Mouse (Mus musculus): Measurements from ENCODE around the gene Cacna1e. TPM values are rescaled to one million over a fixed set of nuclear protein-coding genes. Genes with fewer than 3 reads are reported as not detected.

The Cacna1e gene
- total and polyA plus RNA-seq, 3 experiments, result not detected

DNA sequence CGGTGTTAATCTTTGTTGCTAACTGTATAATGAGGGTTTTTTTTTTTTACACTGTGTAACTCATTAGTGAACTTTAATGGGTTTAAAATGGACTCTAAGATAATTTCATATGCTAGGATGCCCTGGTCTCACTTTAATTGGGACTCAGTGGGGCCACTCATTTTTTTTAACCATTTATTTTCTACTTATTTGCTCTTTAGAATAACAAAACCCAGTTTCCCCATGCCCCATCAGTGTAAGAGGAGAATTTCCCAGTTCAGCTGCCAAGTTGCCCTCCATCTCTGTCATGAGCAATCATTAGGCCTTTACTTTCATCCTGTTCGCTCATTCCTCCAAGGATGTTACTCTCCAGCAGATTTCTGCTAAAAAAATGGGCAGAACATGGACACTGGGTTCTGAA, 425.7 kb downstream of the Cacna1e start (continued):
- TF ChIP-seq MXI1 (IDR thresholded peaks at IDR 0.05; ENCODE audit: low read depth, low read length), result no peak

DNA sequence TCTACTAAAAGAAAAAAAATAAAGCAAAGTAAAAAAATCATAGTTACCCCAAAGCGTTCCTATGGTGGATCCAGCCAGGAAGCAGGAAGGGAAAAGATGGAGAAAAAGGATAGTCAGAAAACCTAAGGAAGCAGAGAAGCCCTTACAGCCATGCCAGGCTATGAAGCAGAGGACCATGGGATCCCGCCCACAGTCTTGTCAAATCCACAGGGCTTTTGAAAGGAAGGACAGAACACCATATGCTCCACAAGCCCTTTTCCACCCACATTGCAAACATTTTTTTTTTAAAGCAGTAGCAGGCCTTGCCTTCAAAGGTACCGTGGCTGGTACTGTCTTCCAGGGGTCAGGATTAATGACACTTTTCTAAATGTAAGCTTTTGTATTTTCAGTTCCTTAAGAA, 433.5 kb downstream of the Cacna1e start:
- TF ChIP-seq TBP (IDR thresholded peaks at IDR 0.05; ENCODE audit: low read depth, low read length), result no peak
- TF ChIP-seq CTCF (IDR thresholded peaks at IDR 0.05 in 2 of 3, conservative IDR thresholded peaks at IDR 0.05 in 1 of 3; ENCODE audit: control insufficient read depth in 1 of 3, insufficient read depth in 1 of 3, low read depth in 2 of 3, low read length in 3 of 3, poor library complexity in 1 of 3, severe bottlenecking in 1 of 3), result no peak
- no peak for TF ChIP-seq KAT2A (conservative IDR thresholded peaks at IDR 0.05; ENCODE audit: low read depth, low read length)
- TF ChIP-seq JUND (IDR thresholded peaks at IDR 0.05; ENCODE audit: low read depth, low read length), result no peak
- no peak for TF ChIP-seq RAD21 (IDR thresholded peaks at IDR 0.05; ENCODE audit: low read depth, low read length)
- TF ChIP-seq MAFK (IDR thresholded peaks at IDR 0.05; ENCODE audit: borderline replicate concordance, low read depth, low read length), result no peak
- no peak for TF ChIP-seq MXI1 (IDR thresholded peaks at IDR 0.05; ENCODE audit: low read depth, low read length)
- TF ChIP-seq GABPA (IDR thresholded peaks at IDR 0.05; ENCODE audit: low read depth, low read length), result no peak
- no peak for TF ChIP-seq USF1 (IDR thresholded peaks at IDR 0.05; ENCODE audit: low read depth, low read length)
- TF ChIP-seq POLR2A (IDR thresholded peaks at IDR 0.05; ENCODE audit: control insufficient read depth in 1 of 2, insufficient read depth in 1 of 2, low read depth in 1 of 2, low read length in 2 of 2, poor library complexity in 1 of 2), result no peak
- TF ChIP-seq ELF1 (IDR thresholded peaks at IDR 0.05; ENCODE audit: low read depth, low read length), result no peak
- TF ChIP-seq UBTF (IDR thresholded peaks at IDR 0.05; ENCODE audit: borderline replicate concordance, insufficient read depth, low read depth, low read length), result no peak
- no peak for TF ChIP-seq MAZ (IDR thresholded peaks at IDR 0.05; ENCODE audit: low read depth, low read length)
- H3K4me3 ChIP-seq (ENCODE audit: control insufficient read depth in 1 of 2, insufficient read depth in 1 of 2, low read depth in 2 of 2, low read length in 2 of 2), result no peak overlapping the region
- no peak overlapping the region for H3K27ac ChIP-seq (ENCODE audit: control insufficient read depth, low read depth, low read length)
- H3K36me3 ChIP-seq (ENCODE audit: control insufficient read depth in 1 of 2, insufficient read depth in 2 of 2, low read length in 2 of 2), result no peaks in the 10 kb centered on the region
- H3K79me2 ChIP-seq (ENCODE audit: control insufficient read depth, insufficient read depth, low read length, poor library complexity), result no peaks in the 10 kb centered on the region
- no peak for DNase-seq (ENCODE audit: low read depth, low spot score)
- H3K4me1 ChIP-seq (ENCODE audit: control insufficient read depth in 1 of 2, insufficient read depth in 2 of 2, low read length in 2 of 2), result no peaks in the 10 kb centered on the region
- H3K27me3 ChIP-seq (ENCODE audit: control insufficient read depth in 1 of 2, insufficient read depth in 2 of 2, low read length in 2 of 2), result no peaks in the 10 kb centered on the region
- no peaks in the 10 kb centered on the region for H3K9me3 ChIP-seq (replicated peaks; ENCODE audit: insufficient read depth, low read length)
- H3K9ac ChIP-seq (ENCODE audit: control insufficient read depth, low read depth, low read length, poor library complexity, severe bottlenecking), result no peak overlapping the region

DNA sequence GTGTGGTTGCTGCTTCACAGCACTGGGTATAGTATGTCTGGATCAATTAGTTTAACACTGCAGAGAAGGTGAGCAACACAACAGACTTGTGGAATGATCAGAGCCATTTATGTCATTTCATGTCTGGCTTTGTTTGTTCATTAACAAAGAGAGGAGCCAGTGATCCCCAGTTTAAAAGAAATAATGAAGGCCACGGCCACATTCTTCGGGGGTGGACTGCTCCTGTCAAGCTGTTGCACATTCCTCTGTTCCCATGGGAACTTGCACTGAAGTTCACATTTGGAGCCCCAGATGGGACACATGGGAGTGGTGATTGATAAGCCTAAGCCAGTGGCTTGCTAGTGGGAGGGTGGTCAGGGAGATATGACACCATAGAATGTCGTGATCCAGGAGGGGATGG, 437.8 kb downstream of the Cacna1e start:
- TF ChIP-seq UBTF (IDR thresholded peaks at IDR 0.05; ENCODE audit: borderline replicate concordance, insufficient read depth, low read depth, low read length), result no peak
- no peaks in the 10 kb centered on the region for H3K79me2 ChIP-seq (ENCODE audit: control insufficient read depth, insufficient read depth, low read length, poor library complexity)
- no peak for DNase-seq (ENCODE audit: low read depth, low spot score)
- H3K27ac ChIP-seq (ENCODE audit: control insufficient read depth, low read depth, low read length), result no peak overlapping the region
- H3K4me3 ChIP-seq (ENCODE audit: control insufficient read depth in 1 of 2, insufficient read depth in 1 of 2, low read depth in 2 of 2, low read length in 2 of 2), result no peak overlapping the region
- no peaks in the 10 kb centered on the region for H3K36me3 ChIP-seq (ENCODE audit: control insufficient read depth in 1 of 2, insufficient read depth in 2 of 2, low read length in 2 of 2)
- H3K9ac ChIP-seq (ENCODE audit: control insufficient read depth, low read depth, low read length, poor library complexity, severe bottlenecking), result no peak overlapping the region
- H3K27me3 ChIP-seq (ENCODE audit: control insufficient read depth in 1 of 2, insufficient read depth in 2 of 2, low read length in 2 of 2), result no peaks in the 10 kb centered on the region
- H3K9me3 ChIP-seq (replicated peaks; ENCODE audit: insufficient read depth, low read length), result no peaks in the 10 kb centered on the region
- H3K4me1 ChIP-seq (ENCODE audit: control insufficient read depth in 1 of 2, insufficient read depth in 2 of 2, low read length in 2 of 2), result no peaks in the 10 kb centered on the region

GRCm38 (mm10) chr1:154433520-154433919, 450.8 kb downstream of the Cacna1e start:
- no peaks in the 10 kb centered on the region for H3K9me3 ChIP-seq (replicated peaks; ENCODE audit: insufficient read depth, low read length)
- no peak overlapping the region for H3K9ac ChIP-seq (ENCODE audit: control insufficient read depth, low read depth, low read length, poor library complexity, severe bottlenecking)
- no peaks in the 10 kb centered on the region for H3K4me1 ChIP-seq (ENCODE audit: control insufficient read depth in 1 of 2, insufficient read depth in 2 of 2, low read length in 2 of 2)
- no peaks in the 10 kb centered on the region for H3K79me2 ChIP-seq (ENCODE audit: control insufficient read depth, insufficient read depth, low read length, poor library complexity)
- H3K27ac ChIP-seq (ENCODE audit: control insufficient read depth, low read depth, low read length), result no peak overlapping the region
- H3K4me3 ChIP-seq (ENCODE audit: control insufficient read depth in 1 of 2, insufficient read depth in 1 of 2, low read depth in 2 of 2, low read length in 2 of 2), result no peak overlapping the region
- no peaks in the 10 kb centered on the region for H3K36me3 ChIP-seq (ENCODE audit: control insufficient read depth in 1 of 2, insufficient read depth in 2 of 2, low read length in 2 of 2)
- H3K27me3 ChIP-seq (ENCODE audit: control insufficient read depth in 1 of 2, insufficient read depth in 2 of 2, low read length in 2 of 2), result no peaks in the 10 kb centered on the region
- no peak for DNase-seq (ENCODE audit: low read depth, low spot score)
- TF ChIP-seq ELF1 (IDR thresholded peaks at IDR 0.05; ENCODE audit: low read depth, low read length), result no peak
- no peak for TF ChIP-seq ZMIZ1 (IDR thresholded peaks at IDR 0.05; ENCODE audit: low read depth, low read length)
- no peak for TF ChIP-seq SIN3A (IDR thresholded peaks at IDR 0.05; ENCODE audit: low read length)
- no peak for TF ChIP-seq CTCF (IDR thresholded peaks at IDR 0.05 in 2 of 3, conservative IDR thresholded peaks at IDR 0.05 in 1 of 3; ENCODE audit: control insufficient read depth in 1 of 3, insufficient read depth in 1 of 3, low read depth in 2 of 3, low read length in 3 of 3, poor library complexity in 1 of 3, severe bottlenecking in 1 of 3)
- no peak for TF ChIP-seq TCF12 (IDR thresholded peaks at IDR 0.05; ENCODE audit: low read depth, low read length)
- no peak for TF ChIP-seq MYC (IDR thresholded peaks at IDR 0.05; ENCODE audit: low read depth, low read length)
- TF ChIP-seq ZC3H11A (IDR thresholded peaks at IDR 0.05; ENCODE audit: low read depth, low read length), result no peak
- no peak for TF ChIP-seq CHD1 (IDR thresholded peaks at IDR 0.05; ENCODE audit: low read depth, low read length)
- no peak for TF ChIP-seq RAD21 (IDR thresholded peaks at IDR 0.05; ENCODE audit: low read depth, low read length)
- TF ChIP-seq NRF1 (IDR thresholded peaks at IDR 0.05; ENCODE audit: insufficient read depth, low read depth, low read length, poor library complexity, severe bottlenecking), result no peak
- no peak for TF ChIP-seq POLR2AphosphoS5 (IDR thresholded peaks at IDR 0.05; ENCODE audit: borderline replicate concordance, low read depth, low read length)
- TF ChIP-seq POLR2AphosphoS2 (IDR thresholded peaks at IDR 0.05; ENCODE audit: low read length), result no peak
- no peak for TF ChIP-seq KAT2A (conservative IDR thresholded peaks at IDR 0.05; ENCODE audit: low read depth, low read length)
- TF ChIP-seq GATA1 (IDR thresholded peaks at IDR 0.05; ENCODE audit: low read depth, low read length), result no peak
- TF ChIP-seq ETS1 (IDR thresholded peaks at IDR 0.05; ENCODE audit: low read depth, low read length), result no peak
- no peak for TF ChIP-seq MXI1 (IDR thresholded peaks at IDR 0.05; ENCODE audit: low read depth, low read length)
